Mouse (Mus musculus): Measurements from ENCODE around the gene Faap24.

Faap24 gene

GRCm38 (mm10) chr7:35365161-35365910 lies 31.3 kb downstream of the Faap24 start:
- no peak for DNase-seq

- no peak for DNase-seq
Measured at GRCm38 (mm10) chr7:35362868-35363267, 33.8 kb downstream of the Faap24 start.

GRCm38 (mm10) chr7:35362253-35362652 lies 34.4 kb downstream of the Faap24 start:
- no peak for DNase-seq

- no peak for DNase-seq
Measured at GRCm38 (mm10) chr7:35357621-35358020, 39.0 kb downstream of the Faap24 start.

- DNase-seq, result no peak
Measured at GRCm38 (mm10) chr7:35355303-35355872, 41.2 kb downstream of the Faap24 start.

GRCm38 (mm10) chr7:35353306-35353705 lies 43.3 kb downstream of the Faap24 start:
- DNase-seq, result no peak

GRCm38 (mm10) chr7:35351155-35351554 lies 45.5 kb downstream of the Faap24 start:
- DNase-seq, result no peak

GRCm38 (mm10) chr7:35349886-35350684 lies 46.6 kb downstream of the Faap24 start:
- no peak for DNase-seq

GRCm38 (mm10) chr7:35349022-35349421 lies 47.6 kb downstream of the Faap24 start:
- no peak for DNase-seq

- peak in 1 of 2 experiments; percentile 9 for DNase-seq
Measured at GRCm38 (mm10) chr7:35347918-35348700, 48.5 kb downstream of the Faap24 start.

- DNase-seq, result no peak
Measured at GRCm38 (mm10) chr7:35344785-35345330, 51.8 kb downstream of the Faap24 start.

GRCm38 (mm10) chr7:35342498-35342897 lies 54.1 kb downstream of the Faap24 start:
- DNase-seq, result no peak
